Mouse (Mus musculus): ENCODE data around the gene Rsrp1.

DNA sequence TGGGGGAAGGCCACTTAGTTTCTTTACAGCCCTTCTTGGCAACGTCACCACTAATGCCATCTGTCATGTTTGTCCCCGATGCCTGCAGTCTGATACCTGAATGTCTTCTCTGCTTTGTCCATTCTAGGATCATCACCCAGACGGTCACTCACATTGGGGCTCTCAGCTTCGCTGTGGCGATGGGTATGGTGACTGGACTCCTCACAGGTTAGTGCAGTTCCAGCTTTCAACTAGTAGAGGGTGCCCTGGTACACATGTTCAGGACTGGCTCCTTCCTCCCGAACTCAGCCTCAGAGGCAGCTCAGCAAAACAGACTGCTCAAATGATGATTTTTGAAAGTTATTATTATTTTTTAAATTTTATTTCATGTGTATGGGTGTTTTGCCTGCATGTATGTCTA is 31.3 kb upstream of the Rsrp1 start:
- TF ChIP-seq CTCF (IDR thresholded peaks at IDR 0.05; ENCODE audit: low read depth, low read length), result peak; percentile 26; the same call in 1 of the 2 replicates
- no peak for TF ChIP-seq POLR2A (IDR thresholded peaks at IDR 0.05; ENCODE audit: extremely low read depth, insufficient read depth, low read length)
